Mouse (Mus musculus): ENCODE results near the gene Ptchd3. TPM values are rescaled to one million over a fixed set of nuclear protein-coding genes. Genes with fewer than 3 reads are reported as not detected.

Ptchd3 gene
- total and polyA plus RNA-seq, 2 experiments from 2014 or later, result 0.73 TPM; not detected in 1

- no peak overlapping the region for H3K4me2 ChIP-seq (ENCODE audit: low read depth, low read length)
- DNase-seq (ENCODE audit: low spot score), result no peak
- H3K27me3 ChIP-seq (ENCODE audit: insufficient read depth, low read length), result no peaks in the 10 kb centered on the region
- no peak overlapping the region for H3K4me3 ChIP-seq (ENCODE audit: low read length)
- no peaks in the 10 kb centered on the region for H3K9me3 ChIP-seq (ENCODE audit: low read length)
- H3K9ac ChIP-seq (replicated peaks; ENCODE audit: low read length), result no peak overlapping the region
- no peak for TF ChIP-seq CTCF (IDR thresholded peaks at IDR 0.05; ENCODE audit: low read depth)
- H3K36me3 ChIP-seq (ENCODE audit: insufficient read depth, low read length), result no peaks in the 10 kb centered on the region
- H3K27ac ChIP-seq, result no peak overlapping the region
- ATAC-seq, result no peak
- 90% methylated on average over 3 of the region's 3 CpGs for WGBS
- H3K4me1 ChIP-seq (ENCODE audit: insufficient read depth, low read length), result no peaks in the 10 kb centered on the region
Observed at GRCm38 (mm10) chr11:121793530-121793929, 36.5 kb upstream of the Ptchd3 start.

GRCm38 (mm10) chr11:121794186-121794585 is 35.9 kb upstream of the Ptchd3 start:
- no peak for TF ChIP-seq CTCF (IDR thresholded peaks at IDR 0.05; ENCODE audit: low read depth)
- H3K4me3 ChIP-seq (ENCODE audit: low read length), result no peak overlapping the region
- no peak overlapping the region for H3K27ac ChIP-seq
- H3K9ac ChIP-seq (replicated peaks; ENCODE audit: low read length), result no peak overlapping the region
- no peaks in the 10 kb centered on the region for H3K9me3 ChIP-seq (ENCODE audit: low read length)
- H3K27me3 ChIP-seq (ENCODE audit: insufficient read depth, low read length), result no peaks in the 10 kb centered on the region
- WGBS, result 88% methylated on average over 3 of the region's 3 CpGs
- ATAC-seq, result no peak
- DNase-seq (ENCODE audit: low spot score), result no peak
- no peak overlapping the region for H3K4me2 ChIP-seq (ENCODE audit: low read depth, low read length)
- no peaks in the 10 kb centered on the region for H3K4me1 ChIP-seq (ENCODE audit: insufficient read depth, low read length)
- no peaks in the 10 kb centered on the region for H3K36me3 ChIP-seq (ENCODE audit: insufficient read depth, low read length)

GRCm38 (mm10) chr11:121794591-121795199 is 35.4 kb upstream of the Ptchd3 start:
- no peak overlapping the region for H3K9ac ChIP-seq (replicated peaks; ENCODE audit: low read length)
- ATAC-seq, result no peak
- WGBS, result 72% methylated on average over 6 of the region's 6 CpGs
- no peaks in the 10 kb centered on the region for H3K36me3 ChIP-seq (ENCODE audit: insufficient read depth, low read length)
- DNase-seq (ENCODE audit: low spot score), result no peak
- H3K9me3 ChIP-seq (ENCODE audit: low read length), result no peaks in the 10 kb centered on the region
- no peak for TF ChIP-seq CTCF (IDR thresholded peaks at IDR 0.05; ENCODE audit: low read depth)
- H3K4me3 ChIP-seq (ENCODE audit: low read length), result no peak overlapping the region
- H3K27me3 ChIP-seq (ENCODE audit: insufficient read depth, low read length), result no peaks in the 10 kb centered on the region
- H3K4me1 ChIP-seq (ENCODE audit: insufficient read depth, low read length), result no peaks in the 10 kb centered on the region
- no peak overlapping the region for H3K27ac ChIP-seq
- no peak overlapping the region for H3K4me2 ChIP-seq (ENCODE audit: low read depth, low read length)

- no peaks in the 10 kb centered on the region for H3K4me1 ChIP-seq (ENCODE audit: insufficient read depth, low read length)
- H3K27ac ChIP-seq, result no peak overlapping the region
- no peak for TF ChIP-seq CTCF (IDR thresholded peaks at IDR 0.05; ENCODE audit: low read depth)
- DNase-seq (ENCODE audit: low spot score) (no peak), ATAC-seq (no peak)
- WGBS, result 94% methylated on average over 2 of the region's 2 CpGs
- H3K9ac ChIP-seq (replicated peaks; ENCODE audit: low read length), result no peak overlapping the region
- no peak overlapping the region for H3K4me2 ChIP-seq (ENCODE audit: low read depth, low read length)
- no peaks in the 10 kb centered on the region for H3K9me3 ChIP-seq (ENCODE audit: low read length)
- no peak overlapping the region for H3K4me3 ChIP-seq (ENCODE audit: low read length)
- no peaks in the 10 kb centered on the region for H3K27me3 ChIP-seq (ENCODE audit: insufficient read depth, low read length)
- H3K36me3 ChIP-seq (ENCODE audit: insufficient read depth, low read length), result no peaks in the 10 kb centered on the region
Observed at GRCm38 (mm10) chr11:121795978-121796377, 34.1 kb upstream of the Ptchd3 start.

- Histone ChIP-seq H3K4me1 (ENCODE audit: insufficient read depth, low read length) (no peaks in the 10 kb centered on the region), H3K9me3 (ENCODE audit: low read length) (no peaks in the 10 kb centered on the region), H3K27me3 (ENCODE audit: insufficient read depth, low read length) (no peaks in the 10 kb centered on the region), H3K27ac (no peak overlapping the region), H3K9ac (replicated peaks; ENCODE audit: low read length) (no peak overlapping the region), H3K36me3 (ENCODE audit: insufficient read depth, low read length) (no peaks in the 10 kb centered on the region), H3K4me2 (ENCODE audit: low read depth, low read length) (no peak overlapping the region), H3K4me3 (ENCODE audit: low read length) (no peak overlapping the region)
- DNase-seq (ENCODE audit: low spot score) (no peak), ATAC-seq (no peak)
- no peak for TF ChIP-seq CTCF (IDR thresholded peaks at IDR 0.05; ENCODE audit: low read depth)
- 85% methylated on average over 2 of the region's 2 CpGs for WGBS
Observed at GRCm38 (mm10) chr11:121798591-121798990, 31.5 kb upstream of the Ptchd3 start.

GRCm38 (mm10) chr11:121799746-121800299 is 30.2 kb upstream of the Ptchd3 start:
- no peak overlapping the region for H3K27ac ChIP-seq
- H3K4me3 ChIP-seq (ENCODE audit: low read length), result no peak overlapping the region
- H3K4me2 ChIP-seq (ENCODE audit: low read depth, low read length), result no peak overlapping the region
- H3K4me1 ChIP-seq (ENCODE audit: insufficient read depth, low read length), result no peaks in the 10 kb centered on the region
- DNase-seq (ENCODE audit: low spot score) (no peak), ATAC-seq (no peak)
- whole genome bisulfite sequencing, result 85% methylated on average over 4 of the region's 4 CpGs
- no peaks in the 10 kb centered on the region for H3K9me3 ChIP-seq (ENCODE audit: low read length)
- H3K9ac ChIP-seq (replicated peaks; ENCODE audit: low read length), result no peak overlapping the region
- no peaks in the 10 kb centered on the region for H3K27me3 ChIP-seq (ENCODE audit: insufficient read depth, low read length)
- H3K36me3 ChIP-seq (ENCODE audit: insufficient read depth, low read length), result no peaks in the 10 kb centered on the region
- no peak for TF ChIP-seq CTCF (IDR thresholded peaks at IDR 0.05; ENCODE audit: low read depth)

GRCm38 (mm10) chr11:121802743-121803142 is 27.3 kb upstream of the Ptchd3 start:
- H3K36me3 ChIP-seq (ENCODE audit: insufficient read depth, low read length), result no peaks in the 10 kb centered on the region
- no peak overlapping the region for H3K27ac ChIP-seq
- no peaks in the 10 kb centered on the region for H3K9me3 ChIP-seq (ENCODE audit: low read length)
- no peaks in the 10 kb centered on the region for H3K4me1 ChIP-seq (ENCODE audit: insufficient read depth, low read length)
- no peak overlapping the region for H3K4me3 ChIP-seq (ENCODE audit: low read length)
- no peak overlapping the region for H3K4me2 ChIP-seq (ENCODE audit: low read depth, low read length)
- H3K9ac ChIP-seq (replicated peaks; ENCODE audit: low read length), result no peak overlapping the region
- TF ChIP-seq CTCF (IDR thresholded peaks at IDR 0.05; ENCODE audit: low read depth), result no peak
- H3K27me3 ChIP-seq (ENCODE audit: insufficient read depth, low read length), result no peaks in the 10 kb centered on the region
- no peak for ATAC-seq
- WGBS, result 83% methylated on average over 2 of the region's 2 CpGs
- no peak for DNase-seq (ENCODE audit: low spot score)

Data from hindbrain, postnatal 0 days (tissue).